Mouse (Mus musculus) G1E-ER4 (cell line): ENCODE results near the gene A930009A15Rik. TPM values are rescaled to one million over a fixed set of nuclear protein-coding genes. Genes with fewer than 3 reads are reported as not detected.

Source experiments
- GATA1 ChIP-seq: IDR thresholded peaks from one replicate; pipeline ENCODE4 v1.8.0; 2012; ENCODE audit warnings: low read length, inconsistent platforms
- polyA plus RNA-seq: library from polyadenylated mRNA; stranded (reverse); fragments of >175 nt; gene quantifications from 2 replicates; pipeline ENCODE4 v1.2.3, GENCODE M21; 2012

A930009A15Rik gene
- polyA plus RNA-seq, 1 experiment, result not detected

GRCm38 (mm10) chr10:115595748-115596147 is 26.0 kb downstream of the A930009A15Rik start:
- TF ChIP-seq GATA1, result no peak

DNA sequence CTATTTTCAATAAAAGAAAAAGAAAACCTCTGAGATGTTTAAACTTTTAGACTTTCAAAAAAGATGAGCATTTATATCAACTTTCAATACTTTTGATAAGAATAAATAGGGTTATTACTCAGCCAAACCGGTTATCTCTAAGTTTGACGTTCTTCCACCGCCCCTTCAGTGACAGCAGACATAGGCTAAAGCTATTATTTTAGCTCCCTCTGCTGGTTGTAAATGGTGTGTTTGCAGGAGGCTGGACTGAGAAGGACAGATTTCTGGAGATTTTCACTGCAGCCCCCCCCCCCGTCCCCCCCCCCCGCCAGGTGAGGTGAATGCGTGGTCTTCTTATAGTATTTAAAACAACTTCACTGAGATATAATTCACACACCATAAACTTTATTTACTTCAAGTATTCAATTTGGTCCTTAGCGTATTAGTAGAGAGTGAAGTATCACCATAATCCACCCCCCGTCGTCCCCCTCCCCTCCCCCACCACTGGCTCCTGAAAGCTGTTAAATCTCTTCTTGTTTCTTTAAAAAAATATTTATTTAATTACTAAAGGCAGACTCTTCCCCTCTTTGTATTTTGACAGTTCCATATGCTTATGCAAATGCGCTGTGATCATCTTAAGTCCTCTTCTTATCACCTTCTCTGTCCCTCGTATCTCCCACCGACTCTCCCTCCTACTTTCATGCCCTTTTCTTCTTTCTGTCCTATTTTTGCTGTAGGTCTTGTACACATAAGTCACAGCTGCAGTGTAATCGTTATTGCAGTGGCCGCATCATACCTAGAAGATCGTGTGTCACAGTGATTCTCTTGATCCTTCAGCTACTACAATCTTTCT is 47.9 kb downstream of the A930009A15Rik start:
- TF ChIP-seq GATA1, result no peak

DNA sequence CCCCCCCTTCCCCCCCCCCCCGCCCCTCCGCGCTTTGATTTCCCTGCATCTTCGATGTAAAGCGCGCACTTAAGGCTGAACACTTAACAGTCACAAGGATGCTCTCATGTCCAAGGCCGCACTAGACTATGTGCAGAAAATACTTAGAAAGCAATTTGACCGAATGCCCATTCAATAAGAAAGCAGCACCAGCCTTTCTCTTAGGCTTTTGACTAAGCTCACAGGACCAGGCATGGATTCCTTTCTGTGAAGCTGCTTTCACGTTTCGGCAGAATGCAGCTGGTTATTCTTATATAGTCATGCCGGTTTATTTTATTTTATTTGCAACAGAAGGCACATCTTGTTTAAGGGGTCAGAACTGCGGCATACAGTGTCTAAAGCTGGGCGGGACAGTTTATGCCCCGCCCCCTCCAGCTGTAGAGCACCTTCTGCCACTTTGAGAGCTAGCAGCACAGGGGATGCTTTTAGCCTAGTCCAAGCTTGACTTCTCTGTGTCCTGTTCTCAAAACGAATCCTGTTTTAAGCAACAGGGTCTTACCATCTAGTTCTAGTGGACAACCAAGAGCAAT is 48.6 kb downstream of the A930009A15Rik start:
- TF ChIP-seq GATA1, result no peak

DNA sequence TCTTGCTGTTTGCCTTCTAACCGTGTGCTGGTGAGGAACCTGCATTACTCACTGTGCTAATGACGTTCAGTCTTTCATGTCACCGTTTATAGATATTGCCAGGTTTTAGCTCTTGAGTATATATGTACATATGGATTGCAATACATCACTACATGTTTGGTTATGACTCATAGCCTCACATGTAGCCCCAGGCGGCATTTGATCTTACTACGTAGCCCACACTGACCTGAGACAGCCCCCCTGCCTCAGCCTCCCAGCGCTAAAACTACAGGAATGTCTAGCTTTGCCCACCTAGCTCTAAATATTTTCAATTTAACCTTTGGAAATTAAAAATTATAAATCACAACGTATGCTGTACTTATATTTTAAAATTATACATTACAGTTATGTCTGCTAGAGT is 53.7 kb downstream of the A930009A15Rik start:
- TF ChIP-seq GATA1, result no peak

- TF ChIP-seq GATA1, result no peak
Measured at GRCm38 (mm10) chr10:115623956-115624671, 54.3 kb downstream of the A930009A15Rik start.

DNA sequence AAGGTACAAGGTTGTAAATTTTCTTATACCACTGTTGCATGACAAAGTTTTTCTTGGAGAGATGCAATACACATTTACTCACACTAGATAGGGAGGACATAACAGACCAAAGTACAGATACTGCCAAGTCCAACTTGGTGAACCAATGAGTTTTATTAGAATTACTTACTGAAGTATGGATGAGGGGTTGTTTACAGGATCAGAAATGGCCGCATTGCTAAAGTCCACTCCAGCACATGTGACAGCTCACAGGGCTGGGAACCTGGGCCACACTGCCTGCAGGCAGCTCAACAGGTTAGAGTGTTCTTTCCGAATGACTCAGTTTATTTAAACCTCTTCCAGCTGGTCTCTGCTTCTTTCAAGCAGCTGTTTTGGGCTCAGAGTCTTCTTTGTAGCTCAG is 55.2 kb downstream of the A930009A15Rik start:
- TF ChIP-seq GATA1, result no peak

DNA sequence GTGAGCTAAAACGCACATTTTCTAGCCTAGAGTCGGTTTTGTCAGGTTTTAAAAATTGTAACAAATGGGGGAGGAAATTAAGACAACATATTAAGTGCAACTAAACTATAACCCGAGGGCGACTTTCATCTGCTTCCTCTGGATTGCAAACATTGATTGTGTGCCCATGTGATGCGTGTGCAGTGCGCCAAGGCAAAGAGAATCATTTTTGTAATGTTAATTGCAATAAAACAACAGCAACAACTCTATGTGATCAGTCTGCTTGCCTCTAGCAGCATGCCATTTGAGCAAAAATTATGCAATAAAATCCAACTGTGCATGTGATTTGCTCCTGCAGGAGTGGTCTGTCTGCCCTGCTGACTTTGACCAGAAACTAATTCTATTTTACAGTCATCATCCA is 56.9 kb downstream of the A930009A15Rik start:
- no peak for TF ChIP-seq GATA1

Other genes with a start within 250 kb of the A930009A15Rik start
- gene Tmem19, start 207.5 kb upstream of the A930009A15Rik start, polyA plus RNA-seq, result 3.0 and 3.7 TPM in 2 replicates
- gene Thap2, start 185.5 kb upstream of the A930009A15Rik start, polyA plus RNA-seq, result 8.1 and 10.1 TPM in 2 replicates
- gene Zfc3h1, start 185.0 kb upstream of the A930009A15Rik start, polyA plus RNA-seq, result 7.2 and 9.7 TPM in 2 replicates
- not detected in 2 replicates for gene Lgr5, start 17.8 kb downstream of the A930009A15Rik start, polyA plus RNA-seq
- gene Tspan8, start 246.8 kb downstream of the A930009A15Rik start, polyA plus RNA-seq, result not detected in 2 replicates